10 mouse cellular contexts compared by ENCODE assay signal in the genomic region with DNA sequence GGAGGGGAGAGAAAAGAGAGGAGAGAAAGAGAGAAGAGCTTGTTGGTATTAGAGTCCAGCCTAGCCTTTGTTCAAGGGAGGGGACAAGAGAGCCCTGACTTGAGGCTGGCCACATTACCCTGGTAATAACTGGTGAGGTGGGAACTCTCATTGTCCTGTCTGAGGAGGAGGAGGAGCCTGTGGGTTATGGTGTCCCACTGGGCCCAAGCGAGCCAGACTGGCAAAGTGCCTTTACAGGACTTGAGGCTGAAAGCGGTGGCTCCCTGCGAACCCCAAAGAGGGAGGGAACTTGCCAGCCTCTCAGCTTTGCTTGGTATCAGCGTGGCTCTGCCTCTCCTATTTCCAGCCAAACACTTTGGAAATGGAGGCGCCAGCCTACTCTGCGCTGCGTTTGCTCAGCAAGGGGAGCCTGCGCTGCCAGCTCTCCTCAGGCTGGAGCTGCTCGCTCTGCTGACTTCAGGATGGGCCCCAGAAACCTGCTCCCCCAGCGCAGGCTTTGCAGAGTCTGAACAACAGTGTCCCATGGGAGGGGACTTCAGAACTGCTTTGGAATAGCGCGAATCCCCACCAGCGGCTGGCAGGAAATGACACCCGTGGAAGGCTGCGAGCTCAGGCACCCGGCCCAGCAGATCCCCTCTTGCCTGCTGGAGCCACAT.
DNase-seq lines count a peak whose midpoint lies in the region; ATAC-seq and TF ChIP-seq lines count a peak whose summit lies in the region.
"Had no signal": no experiment of that assay in that cellular context is flagged by ENCODE, and none has a peak within 500 bp of the region (broad histone marks: within the 10 kb centered on the region; RNA-seq: fewer than 3 reads in every experiment).

No protein-coding gene starts in this region.

- H3K27ac ChIP-seq in cerebellum, adult 2 months (ENCODE audit: insufficient read depth, low read length): no peak overlapping the region
- H3K27ac ChIP-seq in kidney, postnatal 0 days: no peak overlapping the region
- peak overlapping the region; percentile 44 for H3K27ac ChIP-seq in heart, embryonic 16.5 days (ENCODE audit: low read length)
- H3K27ac ChIP-seq: liver, embryonic 13.5 days had no signal

- peak; percentile 18; the same call in 1 of the 2 replicates for ATAC-seq in kidney, postnatal 0 days (replicated peaks; ENCODE audit: low FRiP score, low read depth)
- ATAC-seq in heart, embryonic 16.5 days (replicated peaks; ENCODE audit: extremely low read depth, insufficient read depth, low FRiP score): no peak
- ATAC-seq in granulocyte monocyte progenitor cell, adult 5-6 weeks (replicated peaks; ENCODE audit: poor library complexity, severe bottlenecking): no peak; the same call in 1 of the 2 replicates

- TF ChIP-seq CTCF in cerebellum, adult 2 months (IDR thresholded peaks at IDR 0.05; ENCODE audit: borderline replicate concordance, insufficient read depth, low read depth, low read length): no peak
- TF ChIP-seq CTCF in kidney, postnatal 0 days (IDR thresholded peaks at IDR 0.05; ENCODE audit: low read depth): no peak
- TF ChIP-seq CTCF in E14TG2a.4 (conservative IDR thresholded peaks at IDR 0.05; ENCODE audit: low read length): no peak

- H3K36me3 ChIP-seq in kidney, postnatal 0 days (ENCODE audit: insufficient read depth, low read length): no peaks in the 10 kb centered on the region
- no peaks in the 10 kb centered on the region for H3K36me3 ChIP-seq in E14TG2a.4 (ENCODE audit: insufficient read depth, low read length)
- H3K36me3 ChIP-seq in heart, embryonic 16.5 days (ENCODE audit: control insufficient read depth, insufficient read depth): no peaks in the 10 kb centered on the region
- H3K36me3 ChIP-seq: liver, embryonic 13.5 days had no signal

- 12% methylated on average over 16 of the region's 16 CpGs for WGBS in cerebellum, adult 2 months
- 45% methylated on average over 16 of the region's 16 CpGs for WGBS in kidney, postnatal 0 days
- 50% methylated on average over 16 of the region's 16 CpGs for WGBS in heart, embryonic 16.5 days

- no peak overlapping the region for H3K9ac ChIP-seq in kidney, postnatal 0 days (ENCODE audit: low read depth, low read length)
- H3K9ac ChIP-seq in heart, embryonic 16.5 days (ENCODE audit: low read length): 0 out of 2 replicates have a peak overlapping the region, but pooled peaks have one; percentile 14
- H3K9ac ChIP-seq: liver, embryonic 13.5 days had no signal

- no peak overlapping the region for H3K4me3 ChIP-seq in cerebellum, adult 2 months (replicated peaks; ENCODE audit: insufficient read depth, low read depth, low read length)
- H3K4me3 ChIP-seq in kidney, postnatal 0 days (replicated peaks; ENCODE audit: low read depth, low read length): no peak overlapping the region
- peak overlapping the region; percentile 52 for H3K4me3 ChIP-seq in E14TG2a.4 (replicated peaks; ENCODE audit: low read length)
- no peak overlapping the region for H3K4me3 ChIP-seq in heart, embryonic 16.5 days (ENCODE audit: low read length)
- H3K4me3 ChIP-seq: liver, embryonic 13.5 days; myocyte had no signal

- peak; percentile 60 to 68 for DNase-seq in cerebellum, postnatal 10 days
- no peak for DNase-seq in cerebellum, adult 2 months
- DNase-seq in kidney, postnatal 0 days (ENCODE audit: low spot score): peak; percentile 42
- DNase-seq in kidney, adult 8-10 months: no peak
- DNase-seq in adrenal gland, postnatal 4 days (ENCODE audit: low spot score in 2 of 2): no peak
- DNase-seq: liver, embryonic 13.5 days had no signal

- no peaks in the 10 kb centered on the region for H3K4me1 ChIP-seq in cerebellum, adult 2 months (ENCODE audit: control insufficient read depth, insufficient read depth, low read length)
- H3K4me1 ChIP-seq in kidney, postnatal 0 days (replicated peaks; ENCODE audit: insufficient read depth, low read length): peaks cover 18% of the 10 kb centered on the region
- peaks cover 58% of the 10 kb centered on the region for H3K4me1 ChIP-seq in E14TG2a.4 (replicated peaks; ENCODE audit: low read depth, low read length)
- H3K4me1 ChIP-seq in heart, embryonic 16.5 days (ENCODE audit: control insufficient read depth, insufficient read depth, low read length): peaks cover 29% of the 10 kb centered on the region
- H3K4me1 ChIP-seq: liver, embryonic 13.5 days had no signal

- no peak overlapping the region for H3K4me2 ChIP-seq in kidney, postnatal 0 days (ENCODE audit: low read length)
- H3K4me2 ChIP-seq in heart, embryonic 16.5 days (ENCODE audit: low read depth, low read length): no peak overlapping the region
- H3K4me2 ChIP-seq: liver, embryonic 13.5 days had no signal

- no peak for TF ChIP-seq POLR2A in cerebellum, adult 2 months (IDR thresholded peaks at IDR 0.05; ENCODE audit: borderline replicate concordance, insufficient read depth, low read length)

- H3K27me3 ChIP-seq in cerebellum, adult 2 months (ENCODE audit: control insufficient read depth, insufficient read depth, low read length): no peaks in the 10 kb centered on the region
- no peaks in the 10 kb centered on the region for H3K27me3 ChIP-seq in kidney, postnatal 0 days (ENCODE audit: insufficient read depth, low read length)
- peaks cover 55% of the 10 kb centered on the region for H3K27me3 ChIP-seq in E14TG2a.4 (ENCODE audit: insufficient read depth, low read length)
- no peaks in the 10 kb centered on the region for H3K27me3 ChIP-seq in heart, embryonic 16.5 days (ENCODE audit: control insufficient read depth, insufficient read depth, low read length)

- no peaks in the 10 kb centered on the region for H3K9me3 ChIP-seq in kidney, postnatal 0 days (replicated peaks; ENCODE audit: low read length)
- H3K9me3 ChIP-seq in E14TG2a.4 (ENCODE audit: low read length): no peaks in the 10 kb centered on the region
- peaks cover 3% of the 10 kb centered on the region for H3K9me3 ChIP-seq in heart, embryonic 16.5 days (replicated peaks; ENCODE audit: control insufficient read depth, low read length)

Comparison
In these comparisons a context has a peak if more than half of its experiments do, and no peak if none do; other contexts are left out.
1. DNase-seq: peak in cerebellum, postnatal 10 days (2 of 2) and kidney, postnatal 0 days (single experiment); none in cerebellum, adult 2 months (0 of 2), kidney, adult 8-10 months (0 of 2) and adrenal gland, postnatal 4 days (0 of 2).